Comparison of ENCODE assay signal across 8 mouse cellular contexts in genomic region chr6:128300134-128301001, GRCm38 (mm10). TPM values are rescaled to one million over a fixed set of nuclear protein-coding genes. Genes with fewer than 3 reads are reported as not detected.
A peak's percentile ranks its signal among the peaks of the same experiment; 100 is the strongest.
DNase-seq lines count a peak whose midpoint lies in the region; ATAC-seq lines count a peak whose summit lies in the region.

TSS of gene Tead4 (minus strand) at chr6:128300823.

- peak within 1 kb of the TSS; percentile 45 for H3K9ac ChIP-seq in forebrain, embryonic 15.5 days (replicated peaks)

- peak within 1 kb of the TSS; percentile 52 for H3K4me3 ChIP-seq in forebrain, embryonic 15.5 days

- DNase-seq in ZHBTc4 (ENCODE audit: low read depth, low spot score) = peak; percentile 95
- DNase-seq in cerebellum, adult 11-12 months = peak; percentile 78
- DNase-seq in heart, postnatal 36 days = peak; percentile 71 to 83
- DNase-seq in kidney, postnatal 4 days = peak; percentile 83 to 89
- DNase-seq in right cerebral cortex, postnatal 25 days = peak; percentile 36
- no peak for DNase-seq in layer of hippocampus, adult 11-12 months (ENCODE audit: low spot score)

- peak; percentile 67 for ATAC-seq in forebrain, embryonic 15.5 days (replicated peaks)
- ATAC-seq in megakaryocyte progenitor cell, adult 5-6 weeks (replicated peaks; ENCODE audit: poor library complexity) = peak; percentile 62

- H3K4me1 ChIP-seq in forebrain, embryonic 15.5 days = peaks cover 34% of the 10 kb centered on the region

- H3K9me3 ChIP-seq in forebrain, embryonic 15.5 days = no peaks in the 10 kb centered on the region

- no peaks in the 10 kb centered on the region for H3K36me3 ChIP-seq in forebrain, embryonic 15.5 days

- no peak within 1 kb of the TSS for H3K27ac ChIP-seq in forebrain, embryonic 15.5 days (replicated peaks)

- intact Hi-C loops in heart, postnatal 36 days (cut with DNase I) = loop anchor here (10.0 kb wide), 1 partner anchor 336 kb away; no protein-coding TSS in a partner anchor

- under 1% methylated on average over 73 of the region's 81 CpGs for WGBS in forebrain, embryonic 15.5 days

- H3K27me3 ChIP-seq in forebrain, embryonic 15.5 days = peaks cover 52% of the 10 kb centered on the region

- peak within 1 kb of the TSS; percentile 97 for H3K4me2 ChIP-seq in forebrain, embryonic 15.5 days (replicated peaks)

RNA-seq across cellular contexts. Expression of gene Tead4, which starts in this region (rescaled TPM):
- 0.38 and 0.51 TPM in 2 replicates for polyA plus RNA-seq in forebrain, embryonic 15.5 days (2015; fragmentation: Nextera tagmentation; extraction: Ambion mirVana)
- 1 to 10 TPM; 3.6 to 3.7 TPM for total RNA-seq in heart, postnatal 36 days (2021)
- not detected in 2 replicates for total RNA-seq in megakaryocyte progenitor cell, adult 5-6 weeks (2015)
- total RNA-seq in megakaryocyte progenitor cell, adult 5-6 weeks (2017) = not detected in 2 replicates

Comparison
In these comparisons a context has a peak if more than half of its experiments do, and no peak if none do; other contexts are left out.
1. RNA of gene Tead4 (total RNA-seq): 3.6 to 3.7 TPM in heart, postnatal 36 days; not detected in megakaryocyte progenitor cell, adult 5-6 weeks; every median in the first group is over 4 times any median in the second.
2. Peak in ATAC-seq, H3K4me3 ChIP-seq, H3K9ac ChIP-seq and H3K4me2 ChIP-seq in forebrain, embryonic 15.5 days; RNA of the gene not detected or under 1 TPM.
3. Peak in ATAC-seq in megakaryocyte progenitor cell, adult 5-6 weeks; RNA of the gene not detected or under 1 TPM.